Mouse (Mus musculus) heart, adult 9 months (tissue): ENCODE results near the gene Bcl2.

Experiments used
- DNase-seq, 2 experiments: peaks; one replicate each; pipeline ENCODE4 v3.0.0; 2022; ENCODE audit warnings: low spot score in 2 of 2

Bcl2 gene

GRCm38 (mm10) chr1:106628279-106628678 lies 85.8 kb downstream of the Bcl2 start:
- DNase-seq = no peak

GRCm38 (mm10) chr1:106627241-106627640 lies 86.8 kb downstream of the Bcl2 start:
- DNase-seq = peak; percentile 20 to 62

- DNase-seq = no peak
Measured at GRCm38 (mm10) chr1:106620174-106620931, 93.7 kb downstream of the Bcl2 start.

GRCm38 (mm10) chr1:106618814-106619213 lies 95.3 kb downstream of the Bcl2 start:
- no peak for DNase-seq

- no peak for DNase-seq
Measured at GRCm38 (mm10) chr1:106616955-106617354, 97.1 kb downstream of the Bcl2 start.

- DNase-seq = no peak
Measured at GRCm38 (mm10) chr1:106613371-106613770, 100.7 kb downstream of the Bcl2 start.

GRCm38 (mm10) chr1:106612166-106613031 lies 101.7 kb downstream of the Bcl2 start:
- no peak for DNase-seq

GRCm38 (mm10) chr1:106611246-106611645 lies 102.8 kb downstream of the Bcl2 start:
- DNase-seq = no peak

- no peak for DNase-seq
Measured at GRCm38 (mm10) chr1:106608098-106608778, 105.8 kb downstream of the Bcl2 start.

- no peak for DNase-seq
Measured at GRCm38 (mm10) chr1:106606951-106607350, 107.1 kb downstream of the Bcl2 start.

GRCm38 (mm10) chr1:106603406-106603805 lies 110.7 kb downstream of the Bcl2 start:
- no peak for DNase-seq

GRCm38 (mm10) chr1:106602941-106603340 lies 111.1 kb downstream of the Bcl2 start:
- DNase-seq = no peak

- no peak for DNase-seq
Measured at GRCm38 (mm10) chr1:106602536-106602935, 111.5 kb downstream of the Bcl2 start.

GRCm38 (mm10) chr1:106601247-106601646 lies 112.8 kb downstream of the Bcl2 start:
- no peak for DNase-seq

- DNase-seq = no peak
Measured at GRCm38 (mm10) chr1:106600841-106601240, 113.2 kb downstream of the Bcl2 start.

GRCm38 (mm10) chr1:106598292-106598583 lies 115.8 kb downstream of the Bcl2 start:
- DNase-seq = no peak

GRCm38 (mm10) chr1:106597575-106598291 lies 116.3 kb downstream of the Bcl2 start:
- DNase-seq = no peak

GRCm38 (mm10) chr1:106596380-106596779 lies 117.7 kb downstream of the Bcl2 start:
- DNase-seq = no peak

GRCm38 (mm10) chr1:106595286-106595885 lies 118.7 kb downstream of the Bcl2 start:
- no peak for DNase-seq

GRCm38 (mm10) chr1:106591180-106591774 lies 122.8 kb downstream of the Bcl2 start:
- no peak for DNase-seq

- DNase-seq = no peak
Measured at GRCm38 (mm10) chr1:106589141-106589540, 124.9 kb downstream of the Bcl2 start.
